Mouse (Mus musculus): ENCODE results near the gene Kcnh1.

GRCm38 (mm10) chr1:192400991-192401390 is 210.4 kb downstream of the Kcnh1 start:
- TF ChIP-seq CTCF (IDR thresholded peaks at IDR 0.05; ENCODE audit: low read depth, low read length) (no peak), POLR2A (IDR thresholded peaks at IDR 0.05; ENCODE audit: insufficient read depth, low read length) (no peak)

Data from ES-Bruce4 (cell line).